Mouse (Mus musculus): ENCODE measurements around the gene Sdk1.

DNA sequence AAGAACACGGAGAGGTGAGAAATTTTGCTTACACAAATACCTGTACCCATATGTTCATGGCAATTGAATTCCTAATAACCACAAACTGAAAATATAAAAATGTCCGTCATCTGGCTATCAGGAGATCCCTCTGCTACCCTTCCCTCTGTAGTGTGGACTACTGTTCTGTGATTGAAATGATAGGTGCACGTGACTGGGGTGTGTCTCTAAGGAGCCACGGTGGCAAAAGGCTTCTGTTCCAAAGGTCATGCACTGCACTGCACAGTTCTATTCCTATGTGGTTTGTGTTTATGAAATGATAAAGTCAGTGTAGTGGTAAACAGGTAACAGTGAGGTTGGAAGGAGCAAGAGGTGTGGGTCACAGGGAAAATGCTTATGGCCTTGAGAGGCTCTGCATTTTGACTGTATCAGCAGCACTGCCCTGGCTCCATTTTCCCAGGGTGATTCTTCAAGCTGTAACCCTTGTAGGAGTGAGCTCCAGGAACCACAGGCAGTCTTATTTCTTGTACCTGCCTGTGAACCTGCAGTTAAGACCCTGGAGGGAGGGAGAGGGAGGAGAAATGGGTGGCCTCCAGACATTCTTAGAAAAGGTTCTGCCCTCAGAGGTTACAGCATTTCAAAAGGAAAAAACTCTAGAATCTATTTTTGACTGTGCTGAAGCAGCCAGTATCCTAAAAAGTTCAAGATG lies 410.5 kb downstream of the Sdk1 start:
- TF ChIP-seq POLR2A (IDR thresholded peaks at IDR 0.05; ENCODE audit: low read depth, low read length) (no peak), CTCF (IDR thresholded peaks at IDR 0.05; ENCODE audit: extremely low read depth, insufficient read length, insufficient replicate concordance, low read depth, low read length) (no peak)

All from small intestine, adult 2 months (tissue).